Mouse (Mus musculus): ENCODE measurements at regions not wholly inside any gene's neighbourhood (a gene's known extent, or its start where the extent isn't known, plus 50 kb on each side); places are given as distances from the start of the nearest gene placed in this dataset.

GRCm38 (mm10) chr4:81621391-81622137 lies 178.9 kb upstream of the Mpdz start:
- no peak for TF ChIP-seq POLR2A (IDR thresholded peaks at IDR 0.05; ENCODE audit: low read depth, low read length)
- TF ChIP-seq CTCF (IDR thresholded peaks at IDR 0.05; ENCODE audit: extremely low read depth, insufficient read depth, insufficient read length, insufficient replicate concordance): no peak

Measured in spleen, adult 2 months (tissue).